Mouse (Mus musculus) testis, adult 2 months (tissue): ENCODE results near the gene Ubap1. TPM values are rescaled to one million over a fixed set of nuclear protein-coding genes. Genes with fewer than 3 reads are reported as not detected.

Experiments
- H3K27ac ChIP-seq: fragments of 200-500 bp; 2 replicates; pipeline ENCODE4 v1.5.1; 2012; ENCODE audit warnings: low read depth, low read length; ENCODE audit not compliant: control insufficient read depth, insufficient read depth
- H3K27me3 ChIP-seq: fragments of 200-500 bp; 2 replicates; pipeline ENCODE4 v1.6.1; 2012; ENCODE audit warnings: mild to moderate bottlenecking, low read length, moderate library complexity; ENCODE audit not compliant: control insufficient read depth, insufficient read depth
- H3K36me3 ChIP-seq: fragments of 200-500 bp; 2 replicates; pipeline ENCODE4 v1.6.1; 2012; ENCODE audit warnings: mild to moderate bottlenecking, low read length; ENCODE audit not compliant: control insufficient read depth, insufficient read depth
- H3K4me1 ChIP-seq: fragments of 200-500 bp; 2 replicates; pipeline ENCODE4 v1.6.1; 2012; ENCODE audit warnings: low read length; ENCODE audit not compliant: control insufficient read depth, insufficient read depth
- H3K4me3 ChIP-seq: fragments of 200-500 bp; 2 replicates; pipeline ENCODE4 v1.5.1; 2012; ENCODE audit warnings: low read depth, mild to moderate bottlenecking, low read length, moderate library complexity, mixed read lengths; ENCODE audit not compliant: control insufficient read depth
- CTCF ChIP-seq: fragments of 200-500 bp; IDR thresholded peaks from 2 replicates; pipeline ENCODE4 v1.5.1; 2012; ENCODE audit warnings: low read depth, mild to moderate bottlenecking, inconsistent platforms, low read length, moderate library complexity; ENCODE audit not compliant: control insufficient read depth, insufficient read depth, insufficient replicate concordance
- POLR2A ChIP-seq: fragments of 200-500 bp; IDR thresholded peaks from 2 replicates; pipeline ENCODE4 v1.6.1; 2012; ENCODE audit warnings: low read depth, mild to moderate bottlenecking, inconsistent platforms, low read length, moderate library complexity; ENCODE audit not compliant: control insufficient read depth
- polyA plus RNA-seq: library from polyadenylated mRNA; depleted of rRNA; stranded (reverse); fragments of >200 nt; gene quantifications from 2 replicates; pipeline ENCODE4 v1.2.3, GENCODE M21; 2012; rRNA removed

The Ubap1 gene
- polyA plus RNA-seq, 1 experiment = 47.8 TPM

DNA sequence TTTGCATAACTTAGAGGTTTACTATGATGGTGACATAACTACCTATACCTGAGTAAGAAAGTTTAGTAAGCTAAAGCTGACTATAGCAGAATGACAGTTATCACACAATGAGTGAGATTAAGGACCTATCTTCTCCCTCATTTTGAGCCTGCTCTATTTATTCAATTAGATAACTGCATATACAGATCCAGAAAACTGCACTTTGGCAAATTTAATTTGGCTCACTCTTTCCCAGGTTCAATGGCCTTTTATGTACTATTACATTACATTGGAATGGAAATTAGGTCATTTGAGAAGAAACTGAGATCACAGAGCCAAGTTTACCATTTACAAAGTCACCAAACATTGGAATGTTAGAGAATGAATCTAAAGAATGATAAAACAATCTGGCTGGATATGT lies 68.2 kb downstream of the Ubap1 start:
- no peaks in the 10 kb centered on the region for H3K36me3 ChIP-seq
- H3K4me1 ChIP-seq = no peaks in the 10 kb centered on the region
- TF ChIP-seq POLR2A (no peak), CTCF (no peak)
- no peaks in the 10 kb centered on the region for H3K27me3 ChIP-seq
- no peak overlapping the region for H3K27ac ChIP-seq
- no peak overlapping the region for H3K4me3 ChIP-seq

DNA sequence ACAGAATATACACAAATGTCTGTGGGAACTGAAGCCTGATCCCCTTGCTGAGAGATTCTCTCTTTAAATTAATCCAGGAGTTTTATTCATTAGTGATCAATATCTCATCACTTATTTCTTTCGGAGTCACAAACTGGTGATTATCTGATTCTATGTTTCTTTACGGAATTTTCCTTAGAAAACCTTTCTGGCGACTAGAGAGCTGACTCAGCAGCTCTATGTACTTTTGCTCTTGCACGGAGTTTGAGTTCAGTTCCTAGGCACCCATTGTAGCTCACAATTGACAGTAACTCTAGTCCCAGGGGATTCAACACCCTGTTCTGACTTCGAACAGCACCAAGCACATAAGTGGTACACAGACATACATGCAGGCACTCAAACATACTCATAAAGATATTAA lies 90.1 kb downstream of the Ubap1 start:
- H3K4me3 ChIP-seq = no peak overlapping the region
- H3K36me3 ChIP-seq = no peaks in the 10 kb centered on the region
- no peaks in the 10 kb centered on the region for H3K4me1 ChIP-seq
- H3K27ac ChIP-seq = no peak overlapping the region
- no peak for TF ChIP-seq POLR2A
- no peaks in the 10 kb centered on the region for H3K27me3 ChIP-seq

Other genes starting within 250 kb of the Ubap1 start
- gene Nol6, start 224.5 kb upstream of the Ubap1 start, polyA plus RNA-seq = 14.0 and 15.9 TPM in 2 replicates
- 17.7 and 18.8 TPM in 2 replicates for gene Ube2r2, start 213.3 kb upstream of the Ubap1 start, polyA plus RNA-seq
- gene Ubap2, start 73.9 kb upstream of the Ubap1 start, polyA plus RNA-seq = 201 and 203 TPM in 2 replicates
- gene Dcaf12, start 34.1 kb upstream of the Ubap1 start, polyA plus RNA-seq = 71.2 and 84.7 TPM in 2 replicates
- gene Kif24, start 115.9 kb downstream of the Ubap1 start, polyA plus RNA-seq = 11.3 and 11.9 TPM in 2 replicates
- gene Nudt2, start 116.2 kb downstream of the Ubap1 start, polyA plus RNA-seq = 12.6 and 14.3 TPM in 2 replicates
- gene AI464131, start 154.1 kb downstream of the Ubap1 start, polyA plus RNA-seq = 9.8 and 11.1 TPM in 2 replicates
- 1,051 and 1,062 TPM in 2 replicates for gene 1110017D15Rik, start 168.3 kb downstream of the Ubap1 start, polyA plus RNA-seq
- 36.8 and 37.7 TPM in 2 replicates for gene Fam219a, start 220.5 kb downstream of the Ubap1 start, polyA plus RNA-seq
- 86.5 and 89.7 TPM in 2 replicates for gene Dnaic1, start 220.8 kb downstream of the Ubap1 start, polyA plus RNA-seq